Mouse (Mus musculus): Measurements from ENCODE around the gene Dusp11.
"Not testable (repeated sequence)": the region's sequence is repeated elsewhere in the genome, so short reads cannot be mapped to it uniquely, and the experiment has no call there.

Gene Dusp11

GRCm38 (mm10) chr6:85936508-85937465 is 24.7 kb downstream of the Dusp11 start:
- DNase-seq (ENCODE audit: low spot score) = peak; percentile 86

GRCm38 (mm10) chr6:85935646-85936045 is 25.8 kb downstream of the Dusp11 start:
- no peak for DNase-seq (ENCODE audit: low spot score)

GRCm38 (mm10) chr6:85934047-85934446 is 27.4 kb downstream of the Dusp11 start:
- no peak for DNase-seq (ENCODE audit: low spot score)

- DNase-seq (ENCODE audit: low spot score) = no peak
These were observed 32.2 kb downstream of the Dusp11 start for GRCm38 (mm10) chr6:85929312-85929711.

GRCm38 (mm10) chr6:85927476-85928464 is 33.7 kb downstream of the Dusp11 start:
- DNase-seq (ENCODE audit: low spot score) = no peak

- no peak for DNase-seq (ENCODE audit: low spot score)
These were observed 34.8 kb downstream of the Dusp11 start for GRCm38 (mm10) chr6:85926709-85927108.

GRCm38 (mm10) chr6:85923643-85924042 is 37.8 kb downstream of the Dusp11 start:
- no peak for DNase-seq (ENCODE audit: low spot score)

- no peak for DNase-seq (ENCODE audit: low spot score)
These were observed 42.1 kb downstream of the Dusp11 start for GRCm38 (mm10) chr6:85919401-85919800.

GRCm38 (mm10) chr6:85918341-85918740 is 43.1 kb downstream of the Dusp11 start:
- DNase-seq (ENCODE audit: low spot score) = not testable (repeated sequence)

- no peak for DNase-seq (ENCODE audit: low spot score)
These were observed 44.9 kb downstream of the Dusp11 start for GRCm38 (mm10) chr6:85916596-85916995.

GRCm38 (mm10) chr6:85915539-85916513 is 45.6 kb downstream of the Dusp11 start, which contains the start of gene Nat8f1:
Gene Nat8f1 (minus strand): TSS chr6:85915687.
- DNase-seq (ENCODE audit: low spot score) = peak; percentile 90

- DNase-seq (ENCODE audit: low spot score) = no peak
These were observed 46.3 kb downstream of the Dusp11 start for GRCm38 (mm10) chr6:85915141-85915538.

- no peak for DNase-seq (ENCODE audit: low spot score)
These were observed 49.9 kb downstream of the Dusp11 start, which contains the start of gene Tprkb for GRCm38 (mm10) chr6:85911587-85911986. Gene Tprkb (plus strand): TSS chr6:85911865.

GRCm38 (mm10) chr6:85909704-85910103 is 51.8 kb downstream of the Dusp11 start:
- DNase-seq (ENCODE audit: low spot score) = no peak

- DNase-seq (ENCODE audit: low spot score) = no peak
These were observed 53.1 kb downstream of the Dusp11 start for GRCm38 (mm10) chr6:85908341-85908740.

GRCm38 (mm10) chr6:85906911-85907351 is 54.5 kb downstream of the Dusp11 start:
- peak; percentile 36 for DNase-seq (ENCODE audit: low spot score)

GRCm38 (mm10) chr6:85904642-85905061 is 56.8 kb downstream of the Dusp11 start, which contains the start of gene Nat8f4:
Gene Nat8f4 (minus strand): TSS chr6:85904884.
- DNase-seq (ENCODE audit: low spot score) = peak; percentile 83

GRCm38 (mm10) chr6:85902303-85902702 is 59.2 kb downstream of the Dusp11 start:
- DNase-seq (ENCODE audit: low spot score) = no peak

- not testable (repeated sequence) for DNase-seq (ENCODE audit: low spot score)
These were observed 62.6 kb downstream of the Dusp11 start for GRCm38 (mm10) chr6:85898596-85899475.

Measured in testis, postnatal 14 days (tissue).